Mouse (Mus musculus) brown adipose tissue, adult 24 weeks (tissue): ENCODE results near the gene Sept4. TPM values are rescaled to one million over a fixed set of nuclear protein-coding genes. Genes with fewer than 3 reads are reported as not detected.

Source experiments
- H3K27ac ChIP-seq: fragments of 200-500 bp; replicated peaks from 2 replicates; pipeline ENCODE4 v1.5.1; 2012; ENCODE audit warnings: low read depth, mild to moderate bottlenecking, low read length
- H3K4me1 ChIP-seq: fragments of 200-500 bp; 2 replicates; pipeline ENCODE4 v1.6.1; 2012; ENCODE audit warnings: low read length, mixed read lengths; ENCODE audit not compliant: control insufficient read depth, insufficient read depth, insufficient read length
- H3K4me3 ChIP-seq: fragments of 200-500 bp; 2 replicates; pipeline ENCODE4 v1.5.1; 2012; ENCODE audit warnings: low read depth, mild to moderate bottlenecking, low read length, moderate library complexity; ENCODE audit not compliant: insufficient read depth
- polyA plus RNA-seq: library from polyadenylated mRNA; stranded (reverse); fragments of >200 nt; gene quantifications from 2 replicates; pipeline ENCODE4 v1.2.4, GENCODE M21; 2012; ENCODE audit not compliant: missing spikeins, insufficient read depth, insufficient read length

Sept4 gene
- polyA plus RNA-seq, 1 experiment: 19.7 TPM

DNA sequence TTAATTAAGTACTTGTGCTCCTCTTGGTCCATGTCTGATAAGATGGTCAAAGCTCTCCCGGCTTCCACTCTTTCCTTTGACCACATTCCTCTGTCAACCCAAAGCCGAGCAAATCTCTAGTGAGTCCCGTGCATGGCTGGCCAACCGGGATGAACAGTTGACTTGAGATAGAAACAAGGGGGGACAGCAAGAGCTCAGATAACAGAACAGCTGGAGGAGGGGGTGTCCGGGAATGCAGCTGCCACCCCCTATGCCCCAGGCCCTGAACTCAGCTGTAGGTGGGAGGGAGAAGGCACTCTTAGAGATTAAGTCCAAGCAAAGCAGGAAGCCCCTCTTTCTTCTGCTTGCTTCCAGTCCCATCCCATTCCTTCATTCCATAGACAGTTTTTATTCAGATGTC lies 2.0 kb downstream of the Sept4 start:
- H3K27ac ChIP-seq: peak overlapping the region; percentile 87
- no peak overlapping the region for H3K4me3 ChIP-seq
- peaks cover 41% of the 10 kb centered on the region for H3K4me1 ChIP-seq

DNA sequence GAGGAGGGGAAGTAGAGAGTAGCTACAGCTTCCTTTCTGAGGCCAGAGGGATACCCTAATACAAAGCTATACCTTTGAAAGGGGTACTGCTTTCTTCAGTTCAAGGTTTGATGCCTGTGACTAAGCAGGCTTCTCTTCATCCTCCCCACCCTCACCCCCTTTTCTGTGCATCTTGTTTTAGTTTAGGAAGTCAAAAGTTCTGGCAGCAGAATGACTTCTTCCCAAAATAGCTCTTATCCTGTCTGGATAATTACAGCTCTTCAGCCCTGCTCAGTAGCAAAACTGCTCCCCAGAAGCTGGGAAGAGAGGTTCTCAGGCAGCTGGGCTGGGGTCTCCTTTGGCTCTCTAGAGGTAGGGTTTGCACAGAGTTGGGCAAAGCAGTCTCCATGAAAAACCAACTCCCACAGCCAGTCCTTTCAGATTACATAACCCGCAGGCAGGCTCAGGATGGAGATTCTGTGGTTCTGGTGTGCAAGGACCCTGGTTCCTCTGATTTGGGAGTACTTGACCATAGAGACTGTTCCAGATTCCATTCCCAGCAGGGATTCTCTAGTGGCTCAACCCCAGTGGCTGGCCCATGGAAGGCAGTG lies 2.8 kb downstream of the Sept4 start:
- Histone ChIP-seq H3K4me1 (peaks cover 41% of the 10 kb centered on the region), H3K27ac (peak overlapping the region; percentile 78), H3K4me3 (no peak overlapping the region)

DNA sequence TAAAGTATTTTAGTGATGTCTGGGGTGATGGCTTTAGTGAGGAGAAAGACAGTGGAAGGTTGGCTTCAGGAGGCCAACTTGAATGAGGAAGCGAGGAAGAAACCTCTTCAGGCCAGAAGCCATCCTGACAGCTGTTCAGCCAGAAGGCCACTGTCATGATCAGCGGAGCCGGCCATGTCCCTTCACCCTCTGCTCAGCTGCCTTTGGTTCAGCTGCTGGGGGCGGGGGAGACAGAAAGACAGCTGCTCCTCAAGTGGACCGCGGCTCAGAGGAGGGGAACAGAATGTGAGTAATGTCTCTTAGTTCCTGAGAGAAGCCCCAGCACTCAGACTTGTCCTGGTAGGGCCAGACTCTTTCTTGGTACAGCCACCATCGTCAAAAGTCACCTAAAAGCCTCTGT lies 5.0 kb downstream of the Sept4 start:
- no peak overlapping the region for H3K4me3 ChIP-seq
- H3K27ac ChIP-seq: no peak overlapping the region
- H3K4me1 ChIP-seq: peaks cover 30% of the 10 kb centered on the region

DNA sequence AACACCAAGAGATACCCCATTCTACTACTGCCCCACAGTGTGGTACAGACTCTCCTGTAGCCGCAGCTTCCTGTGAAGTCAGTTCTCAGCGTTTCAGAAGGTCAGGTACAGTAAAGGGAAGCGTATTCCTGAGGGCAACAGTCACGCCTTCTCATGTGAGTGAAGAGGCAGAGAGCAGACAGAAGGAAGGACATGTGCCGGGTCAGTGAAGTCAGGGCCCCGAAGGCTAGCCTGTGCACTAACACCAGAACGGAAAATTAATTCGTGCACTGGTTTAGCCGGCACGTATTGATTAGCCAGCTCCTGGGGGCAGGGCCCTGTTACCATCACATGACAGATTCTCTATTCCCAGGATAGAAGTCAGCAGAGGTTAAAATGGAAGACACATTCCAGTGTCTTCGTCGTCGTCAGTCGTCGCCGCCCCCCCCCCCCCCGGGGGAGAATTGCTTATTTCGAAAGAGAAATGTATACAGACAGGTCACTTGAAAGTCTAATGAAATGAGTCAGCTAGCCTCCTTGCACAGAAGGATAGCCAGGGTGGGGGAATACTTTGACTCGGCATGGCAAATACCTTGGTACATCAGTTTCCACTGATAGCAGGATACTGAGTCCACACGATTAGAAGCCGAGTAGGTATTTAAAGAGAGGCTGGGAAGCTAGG lies 5.9 kb downstream of the Sept4 start:
- peaks cover 25% of the 10 kb centered on the region for H3K4me1 ChIP-seq
- H3K27ac ChIP-seq: no peak overlapping the region
- no peak overlapping the region for H3K4me3 ChIP-seq

DNA sequence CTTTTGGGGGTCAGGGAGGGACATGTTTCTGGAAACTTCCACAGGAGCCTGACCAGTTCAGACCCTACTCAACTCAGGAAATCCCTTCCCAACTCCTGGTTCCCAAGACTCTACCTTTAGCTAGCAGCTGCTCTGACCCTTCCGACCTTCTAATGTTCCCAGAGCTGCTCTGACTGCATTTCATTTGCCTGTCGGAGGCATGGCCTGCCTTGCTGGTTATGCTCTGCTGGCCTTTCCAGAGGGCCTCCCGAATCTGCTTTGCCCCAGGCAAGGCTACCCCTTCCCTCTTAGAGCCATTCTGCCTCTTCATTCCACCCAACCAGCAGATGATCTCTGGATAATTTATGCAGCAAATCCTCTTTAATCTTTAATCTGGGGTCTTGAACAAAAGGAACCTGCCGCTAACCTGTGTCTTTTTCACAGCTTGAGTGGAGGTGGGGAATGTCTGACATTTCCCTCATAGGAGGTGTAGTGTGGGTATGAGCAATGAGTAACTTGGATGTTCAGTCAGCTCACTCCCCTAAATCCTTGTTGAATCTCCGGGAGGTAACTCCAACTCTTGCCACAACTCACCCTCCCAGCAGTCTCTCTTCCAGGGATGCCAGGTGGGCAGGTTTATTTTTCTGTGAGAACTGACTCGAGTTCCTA lies 9.0 kb downstream of the Sept4 start:
- peak overlapping the region; percentile 44 for H3K27ac ChIP-seq
- peaks cover 15% of the 10 kb centered on the region for H3K4me1 ChIP-seq
- H3K4me3 ChIP-seq: peak overlapping the region; percentile 42

DNA sequence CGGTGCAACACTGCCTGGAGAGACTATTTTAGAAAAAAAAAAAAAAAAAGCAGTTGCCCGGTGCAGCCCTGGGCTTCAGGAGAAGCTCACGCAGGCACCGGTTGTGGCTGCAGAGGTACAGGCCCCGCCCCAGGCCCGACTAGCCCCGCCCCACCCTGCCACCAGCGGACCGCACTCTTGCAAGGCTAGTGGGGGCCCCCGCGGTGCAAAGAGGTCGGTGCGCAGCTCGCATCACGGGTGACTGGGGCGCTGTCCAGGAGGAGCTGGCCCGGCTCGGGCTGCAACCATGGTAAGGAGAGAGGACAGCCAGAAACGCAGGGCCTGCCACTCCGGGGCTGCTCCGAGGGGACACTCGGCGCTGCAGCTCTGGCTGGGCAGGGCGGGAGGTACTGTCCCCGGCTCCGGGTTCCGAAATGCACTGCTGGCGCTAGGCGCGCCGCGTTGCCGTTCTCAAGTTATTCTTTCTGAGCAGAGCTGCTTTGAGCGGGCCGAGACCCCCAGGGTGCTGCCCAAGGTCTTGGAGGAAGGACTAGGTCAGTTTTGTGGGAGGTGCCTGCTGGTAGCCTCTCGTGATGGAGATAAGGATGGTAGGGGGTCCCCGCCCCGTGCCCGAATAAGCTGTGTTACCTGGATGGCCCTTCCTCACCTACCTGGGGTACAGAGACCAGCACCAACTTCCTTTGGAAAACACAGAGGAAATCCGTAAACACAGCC lies 9.7 kb downstream of the Sept4 start:
- Histone ChIP-seq H3K27ac (peak overlapping the region; percentile 88), H3K4me1 (peaks cover 15% of the 10 kb centered on the region), H3K4me3 (peak overlapping the region; percentile 83)

DNA sequence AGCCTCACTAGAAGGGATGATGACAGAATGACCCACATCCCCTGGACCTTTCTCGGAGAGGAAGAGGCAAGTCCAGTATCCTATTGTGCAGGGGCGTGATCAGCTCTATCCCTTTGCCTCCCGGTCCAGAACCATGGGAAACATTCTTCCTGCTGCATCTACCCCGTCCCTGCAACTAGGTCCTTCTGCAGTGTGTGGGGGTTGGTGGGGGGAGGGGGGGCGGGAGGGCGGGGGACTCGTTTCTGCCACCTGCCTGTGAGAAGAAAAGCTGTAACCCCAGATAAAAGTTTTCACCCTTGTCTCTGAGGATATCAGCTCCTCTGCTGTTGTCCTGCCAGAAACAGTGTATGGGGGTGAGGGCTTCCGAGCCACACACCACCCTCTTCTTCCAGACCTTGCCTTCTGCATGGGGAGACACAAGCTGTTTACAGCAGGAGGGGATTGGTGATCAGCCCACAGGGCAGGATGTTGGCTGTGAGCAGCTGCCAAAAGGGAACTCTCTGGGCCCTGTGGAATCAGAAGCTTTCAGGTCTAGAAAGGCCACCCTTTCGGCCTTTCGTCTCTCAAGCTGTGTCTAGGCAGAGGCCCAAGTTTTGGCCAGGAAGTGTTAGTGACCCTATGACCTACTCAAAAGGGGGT lies 10.4 kb downstream of the Sept4 start:
- peak overlapping the region; percentile 88 for H3K27ac ChIP-seq
- peak overlapping the region; percentile 83 for H3K4me3 ChIP-seq
- H3K4me1 ChIP-seq: peaks cover 20% of the 10 kb centered on the region

DNA sequence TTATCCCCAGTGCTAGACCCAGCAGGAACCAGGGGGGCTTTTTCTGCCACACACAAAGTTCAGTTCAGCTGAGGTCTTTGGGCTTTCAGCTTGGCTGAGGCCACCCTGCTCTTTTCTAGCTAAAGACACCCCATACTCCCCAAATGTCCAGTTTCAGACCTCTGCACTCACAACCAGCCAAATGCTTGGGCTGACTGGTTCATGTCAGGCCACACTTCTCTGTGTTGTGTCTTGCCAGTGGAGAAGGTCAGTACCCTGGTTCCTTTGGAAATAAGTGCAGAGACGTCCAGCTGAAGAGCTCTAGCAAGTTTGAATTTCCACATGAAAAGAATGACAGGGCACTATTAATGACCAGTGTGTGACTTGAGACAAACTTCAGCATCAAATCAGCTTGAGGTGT lies 11.0 kb downstream of the Sept4 start:
- peak overlapping the region; percentile 83 for H3K4me3 ChIP-seq
- H3K4me1 ChIP-seq: peaks cover 26% of the 10 kb centered on the region
- H3K27ac ChIP-seq: peak overlapping the region; percentile 84

DNA sequence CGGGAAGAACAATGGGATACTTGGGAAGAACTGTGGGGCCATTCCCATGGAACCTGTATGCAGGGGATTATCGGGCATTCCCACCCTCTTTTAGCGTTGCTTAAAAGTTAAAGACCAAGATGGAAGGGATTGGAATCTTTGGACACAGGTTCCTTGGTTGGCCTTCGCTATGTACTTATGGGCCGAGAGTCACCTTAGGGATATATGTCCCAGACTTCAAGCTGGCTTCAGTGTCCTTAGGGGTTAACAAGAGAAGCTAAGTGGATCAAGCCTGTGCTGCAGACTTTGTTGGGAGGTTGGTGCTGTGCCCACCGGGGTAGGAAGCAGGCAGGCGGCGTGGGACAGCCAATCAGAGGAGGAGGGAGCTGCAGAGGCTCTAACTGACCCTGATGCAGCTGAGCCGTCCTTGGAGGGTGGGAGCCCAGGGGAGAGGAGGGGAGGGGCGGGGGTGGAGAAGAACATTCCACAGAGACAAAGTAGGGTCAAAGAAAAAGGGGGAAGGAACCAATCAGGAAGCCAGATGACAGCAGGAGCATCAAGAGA lies 11.9 kb downstream of the Sept4 start:
- Histone ChIP-seq H3K4me3 (peak overlapping the region; percentile 83), H3K4me1 (peaks cover 30% of the 10 kb centered on the region), H3K27ac (peak overlapping the region; percentile 84)

DNA sequence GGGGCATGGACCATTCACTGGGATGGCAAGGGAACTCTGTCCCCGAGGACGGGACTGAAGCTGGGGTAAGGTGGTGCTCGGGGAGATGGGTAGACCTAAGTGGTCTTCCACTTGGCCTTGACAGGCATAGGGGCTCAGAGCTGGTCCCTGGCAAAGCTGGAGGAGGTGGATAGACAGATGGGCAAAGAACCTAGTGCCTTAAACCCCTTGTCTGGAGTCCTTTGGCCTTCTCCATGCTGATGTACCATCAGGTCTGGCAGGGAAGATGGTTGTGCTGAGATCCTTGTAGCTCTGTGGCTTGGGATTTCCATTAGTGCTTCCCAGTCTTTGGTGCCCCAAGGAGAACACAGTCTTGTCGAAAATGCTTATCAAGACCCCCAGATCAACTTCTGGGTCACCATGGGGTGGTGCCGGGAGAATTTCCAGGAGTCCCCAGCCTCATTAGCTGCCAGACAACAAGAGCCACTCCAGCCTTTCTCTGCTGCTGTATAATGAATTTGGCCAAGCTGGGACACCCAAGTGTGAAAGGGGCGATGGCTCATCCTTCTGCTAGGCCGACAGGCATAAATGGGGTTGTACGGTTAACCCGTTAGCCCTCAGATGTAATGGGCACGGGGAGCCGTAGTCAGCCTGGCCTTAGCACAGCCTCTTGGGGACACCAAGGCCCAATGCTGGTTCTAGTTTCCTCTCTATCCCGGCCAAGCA lies 12.6 kb downstream of the Sept4 start:
- H3K4me3 ChIP-seq: peak overlapping the region; percentile 83
- H3K27ac ChIP-seq: peak overlapping the region; percentile 39; the same call in 1 of the 2 replicates
- H3K4me1 ChIP-seq: peaks cover 30% of the 10 kb centered on the region

DNA sequence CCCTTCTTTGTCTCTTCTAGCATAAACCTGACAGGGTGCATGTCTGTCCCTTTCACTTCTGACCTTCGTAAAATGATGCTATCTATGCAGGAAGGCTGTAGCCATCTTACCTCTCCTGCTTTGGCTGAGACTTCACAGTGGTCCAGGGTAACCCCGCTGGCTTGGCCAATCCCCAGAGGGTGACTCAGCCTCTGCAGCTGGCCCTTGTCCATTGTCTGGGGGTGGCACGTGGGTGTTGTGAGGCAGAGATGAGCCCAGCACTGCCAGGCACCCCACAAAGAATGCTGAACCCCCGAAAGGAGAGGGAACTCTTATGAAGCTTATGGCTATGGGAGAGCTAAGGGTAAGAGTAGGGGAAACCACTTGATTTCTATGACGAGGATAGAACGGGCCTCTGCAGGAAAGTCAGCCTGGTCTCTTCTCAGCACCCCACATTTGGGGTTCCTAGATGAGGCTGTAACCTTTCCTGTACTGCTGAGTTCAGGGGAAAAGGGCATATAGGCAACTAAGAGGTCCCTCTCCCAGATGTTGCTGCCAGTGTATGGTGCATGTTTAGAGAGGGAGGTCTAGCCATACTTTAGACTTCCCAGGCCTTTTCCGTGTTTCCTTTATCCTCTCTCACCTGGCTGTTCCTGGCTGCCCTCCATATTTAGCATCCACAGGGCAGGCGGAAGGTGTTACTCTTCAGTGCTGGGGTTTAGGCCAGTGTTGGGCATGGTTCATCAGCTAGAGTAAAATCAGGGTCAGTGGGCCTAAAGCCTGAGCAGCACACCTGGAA lies 13.4 kb downstream of the Sept4 start:
- Histone ChIP-seq H3K4me3 (no peak overlapping the region; the same call in 1 of the 2 replicates), H3K4me1 (peaks cover 30% of the 10 kb centered on the region), H3K27ac (peak overlapping the region; percentile 39)

DNA sequence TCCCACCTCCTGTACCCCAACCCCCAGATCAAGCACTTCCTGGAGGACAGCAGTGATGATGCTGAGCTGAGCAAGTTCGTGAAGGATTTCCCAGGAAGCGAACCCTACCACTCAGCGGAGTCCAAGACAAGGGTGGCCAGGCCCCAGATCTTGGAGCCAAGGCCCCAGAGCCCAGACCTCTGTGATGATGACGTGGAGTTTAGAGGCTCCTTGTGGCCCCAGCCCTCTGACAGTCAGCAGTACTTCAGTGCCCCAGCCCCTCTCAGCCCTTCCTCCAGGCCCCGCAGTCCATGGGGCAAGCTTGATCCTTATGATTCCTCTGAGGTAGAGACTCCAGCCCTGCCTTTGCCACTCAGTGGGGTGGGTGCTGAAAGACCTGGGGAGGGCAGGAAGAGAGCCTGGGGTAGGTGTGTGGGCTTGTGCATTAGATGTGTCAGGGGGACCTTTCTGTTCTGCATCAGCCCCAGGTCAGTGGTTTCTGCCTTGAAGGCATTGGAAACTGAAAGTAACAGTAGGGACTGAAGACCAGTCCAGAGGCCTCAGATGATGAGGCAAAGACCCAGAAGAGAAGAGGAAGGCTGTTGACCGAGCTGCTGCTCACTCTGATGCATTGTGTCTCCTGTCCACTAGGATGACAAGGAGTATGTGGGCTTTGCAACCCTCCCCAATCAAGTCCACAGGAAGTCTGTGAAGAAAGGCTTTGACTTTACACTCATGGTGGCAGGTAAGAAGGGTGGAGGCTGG lies 14.8 kb downstream of the Sept4 start:
- H3K4me3 ChIP-seq: no peak overlapping the region
- peaks cover 26% of the 10 kb centered on the region for H3K4me1 ChIP-seq
- peak overlapping the region; percentile 84 for H3K27ac ChIP-seq
